Mouse (Mus musculus): ENCODE results near the gene Fabp3.

The Fabp3 gene

GRCm38 (mm10) chr4:130308231-130309081, at the start of gene Fabp3, which contains the start of gene Gm10570:
Fabp3 (plus strand) TSS chr4:130308595.
Gm10570 (minus strand) TSS chr4:130308674.
- peak; percentile 61 to 86 for DNase-seq

- DNase-seq = no peak
These were observed 48.0 kb upstream of the Fabp3 start for GRCm38 (mm10) chr4:130260406-130260805.

GRCm38 (mm10) chr4:130264131-130264530, 44.3 kb upstream of the Fabp3 start:
- no peak for DNase-seq

- peak; percentile 59 to 80 for DNase-seq
These were observed 43.6 kb upstream of the Fabp3 start for GRCm38 (mm10) chr4:130264698-130265349.

- no peak for DNase-seq
These were observed 41.8 kb upstream of the Fabp3 start for GRCm38 (mm10) chr4:130266601-130267000.

GRCm38 (mm10) chr4:130267069-130267468, 41.3 kb upstream of the Fabp3 start:
- DNase-seq = peak; percentile 73 to 85

- no peak for DNase-seq
These were observed 39.7 kb upstream of the Fabp3 start for GRCm38 (mm10) chr4:130268736-130269135.

GRCm38 (mm10) chr4:130270089-130270488, 38.3 kb upstream of the Fabp3 start:
- no peak for DNase-seq

- no peak for DNase-seq
These were observed 37.6 kb upstream of the Fabp3 start for GRCm38 (mm10) chr4:130270611-130271347.

- no peak for DNase-seq
These were observed 34.6 kb upstream of the Fabp3 start for GRCm38 (mm10) chr4:130273698-130274345.

- no peak for DNase-seq
These were observed 33.9 kb upstream of the Fabp3 start for GRCm38 (mm10) chr4:130274346-130275015.

GRCm38 (mm10) chr4:130275016-130275822, 33.2 kb upstream of the Fabp3 start:
- peak; percentile 59 to 72 for DNase-seq

GRCm38 (mm10) chr4:130275823-130276105, 32.6 kb upstream of the Fabp3 start:
- no peak for DNase-seq

GRCm38 (mm10) chr4:130276573-130277176, 31.7 kb upstream of the Fabp3 start:
- DNase-seq = no peak

- DNase-seq = no peak
These were observed 29.3 kb upstream of the Fabp3 start, which contains the start of gene Serinc2 for GRCm38 (mm10) chr4:130279105-130279504. Serinc2 (minus strand) TSS chr4:130279205.

- no peak for DNase-seq
These were observed 25.5 kb upstream of the Fabp3 start for GRCm38 (mm10) chr4:130282856-130283255.

GRCm38 (mm10) chr4:130283826-130284225, 24.6 kb upstream of the Fabp3 start:
- DNase-seq = no peak

- no peak for DNase-seq
These were observed 21.9 kb upstream of the Fabp3 start for GRCm38 (mm10) chr4:130286531-130286930.

- no peak for DNase-seq
These were observed 18.6 kb upstream of the Fabp3 start for GRCm38 (mm10) chr4:130289824-130290223.

GRCm38 (mm10) chr4:130292271-130292670, 16.1 kb upstream of the Fabp3 start:
- peak; percentile 82 to 89 for DNase-seq

GRCm38 (mm10) chr4:130294513-130294912, 13.9 kb upstream of the Fabp3 start:
- DNase-seq = peak in 1 of 2 experiments; percentile 22

Measured in kidney, postnatal 25 days (tissue).